Mouse (Mus musculus): Measurements from ENCODE around the gene Meis2.

GRCm38 (mm10) chr2:116052688-116053421 is 12.8 kb downstream of the Meis2 start:
- TF ChIP-seq POLR2A (IDR thresholded peaks at IDR 0.05; ENCODE audit: borderline replicate concordance, low read depth, low read length): no peak
- no peak for TF ChIP-seq CTCF (IDR thresholded peaks at IDR 0.05; ENCODE audit: low read depth, low read length)
